Mouse (Mus musculus): ENCODE data around the gene Wsb2.
"Not testable (repeated sequence)": the region's sequence is repeated elsewhere in the genome, so short reads cannot be mapped to it uniquely, and the experiment has no call there.

Wsb2 gene

GRCm38 (mm10) chr5:117357129-117357477 is at the start of gene Wsb2:
TSS of gene Wsb2 (plus strand) at chr5:117357304.
- peak; percentile 77 to 80 for DNase-seq (ENCODE audit: low spot score in 2 of 2)

- peak; percentile 63 to 64 for DNase-seq (ENCODE audit: low spot score in 2 of 2)
Measured at GRCm38 (mm10) chr5:117307699-117308098, 49.4 kb upstream of the Wsb2 start.

GRCm38 (mm10) chr5:117313420-117313819 is 43.7 kb upstream of the Wsb2 start:
- peak; percentile 43 to 57 for DNase-seq (ENCODE audit: low spot score in 2 of 2)

GRCm38 (mm10) chr5:117313909-117314308 is 43.2 kb upstream of the Wsb2 start:
- no peak for DNase-seq (ENCODE audit: low spot score in 2 of 2)

- no peak for DNase-seq (ENCODE audit: low spot score in 2 of 2)
Measured at GRCm38 (mm10) chr5:117314587-117315428, 42.3 kb upstream of the Wsb2 start.

DNA sequence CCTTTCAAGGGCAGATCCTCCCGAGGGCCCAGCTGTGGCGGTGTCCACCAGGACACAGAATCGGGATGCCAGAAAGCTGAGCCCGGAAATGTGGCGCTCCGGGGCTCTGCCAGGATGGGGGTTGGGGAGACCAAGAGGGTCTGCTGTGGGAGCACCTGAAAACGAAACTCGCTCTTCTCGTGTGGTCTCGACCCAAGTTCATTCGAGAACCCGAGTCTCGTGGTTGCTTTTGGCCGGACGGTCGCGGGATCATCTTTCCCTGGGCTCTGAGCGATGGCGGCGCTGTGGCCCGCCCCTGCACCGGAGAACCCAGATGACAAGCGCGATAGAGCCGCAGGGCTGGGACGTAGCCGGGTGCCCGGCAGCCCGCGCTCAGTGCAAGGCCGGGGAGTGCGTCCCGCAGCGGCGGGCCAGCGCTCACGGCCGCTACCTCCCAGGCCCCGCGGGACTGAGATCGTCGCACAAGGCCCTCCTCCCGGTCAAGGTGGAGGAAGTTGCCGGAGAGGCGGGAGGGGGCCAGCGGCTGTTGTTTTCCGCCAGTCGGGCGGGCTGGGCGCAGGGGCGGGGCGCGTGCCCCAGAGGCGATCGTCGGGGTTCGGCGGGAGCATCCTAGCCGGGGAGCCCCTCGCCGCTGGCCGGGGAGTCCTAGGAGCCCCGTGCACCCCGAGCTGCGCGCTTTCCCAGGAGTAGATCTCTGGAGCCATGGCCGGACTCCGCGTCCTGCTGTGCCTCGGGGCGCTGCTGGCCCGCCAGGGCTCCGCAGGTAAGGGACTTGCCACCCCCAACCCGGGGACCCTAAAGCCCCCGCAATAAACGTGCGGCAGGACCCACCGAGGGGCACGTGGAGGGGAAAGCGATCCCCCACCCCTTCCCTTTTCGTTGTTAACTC is 38.1 kb upstream of the Wsb2 start, which contains the start of gene Vsig10:
Gene Vsig10 (plus strand): TSS at position 343 of the 889 bp plus-strand sequence.
- DNase-seq (ENCODE audit: low spot score in 2 of 2): peak; percentile 76 to 80

DNA sequence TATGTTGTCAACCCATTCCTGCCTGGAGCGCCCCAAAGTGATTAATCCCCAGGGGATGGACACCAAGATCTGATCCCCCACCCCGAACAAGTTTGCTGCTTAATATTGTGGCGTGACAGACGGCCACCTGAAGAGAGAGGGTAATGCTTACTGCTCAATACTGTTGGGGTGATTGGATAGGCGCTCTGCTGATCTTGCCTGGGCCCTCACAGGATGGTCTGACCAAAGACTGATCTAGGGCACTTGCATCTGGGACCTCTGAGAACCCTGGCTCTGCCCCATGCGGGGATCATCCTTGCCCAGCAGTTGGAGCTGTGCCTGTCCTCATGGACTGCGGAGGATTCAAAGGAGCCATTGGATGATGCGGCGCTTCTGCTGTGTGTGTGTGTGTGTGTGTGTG is 33.4 kb upstream of the Wsb2 start:
- DNase-seq (ENCODE audit: low spot score in 2 of 2): no peak

DNA sequence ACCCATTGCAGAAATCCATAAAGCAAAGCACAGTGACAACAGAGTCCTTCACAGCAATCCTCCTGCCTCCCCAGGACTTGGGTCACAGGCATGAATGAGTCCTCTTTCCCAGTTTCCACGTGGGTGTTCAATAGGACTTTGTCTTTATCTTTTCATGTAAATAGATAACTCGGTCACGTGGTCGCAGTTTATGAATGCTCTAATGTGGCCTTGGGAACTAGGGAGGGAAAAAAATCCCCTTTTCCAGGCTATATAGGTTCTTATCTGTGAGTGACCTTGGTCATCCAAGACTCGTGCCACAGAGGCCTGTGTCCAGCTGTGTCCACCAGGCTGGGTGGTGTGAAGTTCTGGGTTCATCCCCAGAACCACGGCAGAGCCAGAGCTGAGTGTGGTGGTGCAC is 30.7 kb upstream of the Wsb2 start:
- DNase-seq (ENCODE audit: low spot score in 2 of 2): no peak

DNA sequence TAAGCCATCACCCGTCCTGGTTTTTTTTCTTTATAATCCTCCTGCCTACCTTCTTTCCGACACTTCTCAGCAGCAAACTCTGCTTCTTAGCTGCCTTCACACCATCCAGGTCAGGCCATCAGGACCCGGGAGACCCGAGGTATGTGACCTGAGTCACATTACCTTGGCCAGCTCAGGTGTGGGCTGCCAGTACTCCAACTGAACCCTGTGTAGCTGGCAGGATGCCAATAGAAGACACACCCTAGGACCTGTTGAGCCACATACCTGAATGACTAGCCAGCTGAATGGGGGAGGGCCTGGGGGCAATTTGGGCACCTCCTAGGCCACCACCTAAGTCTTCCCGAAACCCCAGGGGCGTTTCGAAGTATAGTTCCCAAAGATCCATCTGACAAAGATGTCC is 26.6 kb upstream of the Wsb2 start:
- no peak for DNase-seq (ENCODE audit: low spot score in 2 of 2)

DNA sequence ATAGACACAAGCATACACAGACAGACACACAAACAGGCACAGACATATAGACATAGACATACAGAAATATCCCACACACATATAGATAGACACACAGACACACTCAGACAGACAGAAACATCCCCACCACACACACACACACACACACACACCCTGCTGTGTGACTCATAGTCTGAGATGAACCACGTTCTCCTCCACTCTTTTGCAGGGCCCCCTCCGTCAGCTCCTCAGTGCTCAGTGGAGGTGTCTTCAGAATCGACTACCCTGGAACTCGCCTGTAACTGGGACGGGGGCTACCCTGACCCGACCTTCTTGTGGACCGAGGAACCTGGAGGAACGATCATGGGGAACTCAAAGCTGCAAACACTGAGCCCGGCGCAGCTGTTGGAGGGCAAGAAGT is 19.1 kb upstream of the Wsb2 start:
- DNase-seq (ENCODE audit: low spot score in 2 of 2): no peak

DNA sequence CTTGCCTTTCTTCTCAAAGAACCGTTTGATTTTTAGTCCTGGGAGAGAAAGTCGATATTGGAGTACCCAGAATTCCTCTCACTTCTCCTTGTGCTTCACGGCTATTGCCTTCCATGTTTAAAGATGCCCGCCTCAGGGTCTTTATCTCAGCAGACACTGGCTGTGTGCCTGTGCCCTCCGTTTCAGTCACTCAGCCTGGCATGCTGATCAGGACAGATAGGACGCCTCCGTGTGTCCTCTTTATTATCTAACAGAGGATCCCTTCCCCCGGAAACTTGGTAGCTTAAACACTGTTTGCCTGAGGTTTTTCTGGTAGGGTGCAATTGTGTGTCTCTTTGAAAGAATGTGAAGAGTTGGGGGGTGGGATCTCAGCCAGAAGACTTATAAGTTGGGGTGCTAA is 18.6 kb upstream of the Wsb2 start:
- no peak for DNase-seq (ENCODE audit: low spot score in 2 of 2)

GRCm38 (mm10) chr5:117340081-117340480 is 17.0 kb upstream of the Wsb2 start:
- DNase-seq (ENCODE audit: low spot score in 2 of 2): no peak

GRCm38 (mm10) chr5:117341896-117342295 is 15.2 kb upstream of the Wsb2 start:
- DNase-seq (ENCODE audit: low spot score in 2 of 2): no peak

GRCm38 (mm10) chr5:117344496-117344895 is 12.6 kb upstream of the Wsb2 start:
- not testable (repeated sequence) for DNase-seq (ENCODE audit: low spot score in 2 of 2)

GRCm38 (mm10) chr5:117345432-117345976 is 11.6 kb upstream of the Wsb2 start:
- DNase-seq (ENCODE audit: low spot score in 2 of 2): no peak

- no peak for DNase-seq (ENCODE audit: low spot score in 2 of 2)
Measured at GRCm38 (mm10) chr5:117346281-117346680, 10.8 kb upstream of the Wsb2 start.

DNA sequence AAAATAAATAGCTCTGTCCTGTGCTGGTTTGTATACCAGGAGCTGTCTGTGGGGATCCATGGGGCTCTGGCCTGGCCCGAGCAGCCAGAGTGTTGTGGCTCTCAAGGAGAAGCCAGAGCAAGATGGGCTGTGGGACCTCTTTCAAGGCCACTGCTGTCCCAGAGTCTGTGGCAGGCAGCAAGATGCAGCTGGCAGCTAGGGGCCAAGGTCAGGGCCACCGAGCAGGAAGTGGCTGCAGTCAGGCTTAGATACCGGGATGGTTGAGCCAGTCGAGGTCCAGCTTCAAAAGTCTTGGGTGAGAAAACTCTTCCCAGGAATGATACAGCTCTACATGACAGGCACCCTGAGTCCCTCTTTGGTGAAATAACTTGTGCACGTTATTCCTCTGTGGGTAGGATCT is 10.1 kb upstream of the Wsb2 start:
- no peak for DNase-seq (ENCODE audit: low spot score in 2 of 2)

- no peak for DNase-seq (ENCODE audit: low spot score in 2 of 2)
Measured at GRCm38 (mm10) chr5:117347838-117348237, 9.3 kb upstream of the Wsb2 start.

- peak in 1 of 2 experiments; percentile 17 for DNase-seq (ENCODE audit: low spot score in 2 of 2)
Measured at GRCm38 (mm10) chr5:117348279-117348678, 8.8 kb upstream of the Wsb2 start.

DNA sequence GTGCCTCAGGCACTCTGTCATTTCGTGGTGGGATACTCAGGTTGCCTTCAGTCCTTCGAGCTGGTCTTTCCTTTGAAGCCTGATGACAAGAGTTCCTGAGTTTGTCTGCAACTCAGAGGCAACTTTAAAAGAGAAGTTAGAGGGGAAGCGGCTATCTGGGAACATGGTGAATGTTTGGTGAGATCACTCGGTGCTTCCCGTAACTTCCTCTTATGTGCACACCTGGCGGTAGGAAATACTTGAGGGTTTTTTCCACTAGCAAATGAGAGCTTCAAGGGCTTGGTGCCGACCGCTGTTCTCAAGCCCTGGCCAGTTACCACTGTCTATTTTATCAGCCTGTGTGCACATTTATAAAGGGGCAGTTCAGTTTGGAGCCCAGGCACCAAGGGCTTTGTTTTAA is 3.0 kb upstream of the Wsb2 start:
- DNase-seq (ENCODE audit: low spot score in 2 of 2): no peak

- no peak for DNase-seq (ENCODE audit: low spot score in 2 of 2)
Measured at GRCm38 (mm10) chr5:117355648-117356303, 1.3 kb upstream of the Wsb2 start.

Data from heart, adult 9 months (tissue).